Mouse (Mus musculus): Measurements from ENCODE around the gene Dnmt1. TPM values are rescaled to one million over a fixed set of nuclear protein-coding genes. Genes with fewer than 3 reads are reported as not detected.

Gene Dnmt1
- polyA plus RNA-seq, 3 experiments from 2014 or later: 41.0 to 78.9 (median 43.9) TPM

DNA sequence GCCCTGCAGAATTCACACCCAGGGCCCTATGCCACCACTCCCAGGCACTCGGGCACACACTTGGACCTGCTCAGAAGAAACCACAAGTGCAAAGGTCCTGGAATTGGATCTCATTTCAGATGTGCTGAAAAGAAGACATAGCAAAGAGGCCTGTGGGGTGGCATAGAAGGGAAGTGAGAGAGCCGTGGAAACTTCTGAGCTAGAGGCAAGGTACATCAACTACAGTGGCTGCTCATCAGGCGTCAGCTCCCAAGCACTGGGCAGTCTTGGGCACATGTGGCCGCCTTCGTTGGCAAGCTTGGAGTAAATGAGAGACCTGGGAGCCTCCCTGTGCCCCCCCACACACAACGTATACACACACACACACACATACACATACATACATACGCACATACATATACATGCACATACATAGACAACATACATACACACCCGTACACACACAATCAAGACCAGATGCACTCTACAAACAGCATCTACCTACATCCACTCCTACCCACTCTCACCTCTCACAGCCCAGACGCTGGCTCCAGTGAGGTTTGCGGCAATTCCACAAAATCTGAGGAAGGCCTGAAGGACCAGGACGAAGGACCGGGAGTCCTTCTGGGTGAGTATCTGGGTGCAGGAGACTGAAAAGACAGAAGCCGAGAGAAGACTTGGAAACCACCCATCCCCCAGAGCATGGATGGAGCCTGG, 80.4 kb downstream of the Dnmt1 start, which contains the start of gene Angptl6:
Gene Angptl6, minus strand, starts transcription at position 631 of the 696 bp plus-strand sequence.
- no peak for ATAC-seq

DNA sequence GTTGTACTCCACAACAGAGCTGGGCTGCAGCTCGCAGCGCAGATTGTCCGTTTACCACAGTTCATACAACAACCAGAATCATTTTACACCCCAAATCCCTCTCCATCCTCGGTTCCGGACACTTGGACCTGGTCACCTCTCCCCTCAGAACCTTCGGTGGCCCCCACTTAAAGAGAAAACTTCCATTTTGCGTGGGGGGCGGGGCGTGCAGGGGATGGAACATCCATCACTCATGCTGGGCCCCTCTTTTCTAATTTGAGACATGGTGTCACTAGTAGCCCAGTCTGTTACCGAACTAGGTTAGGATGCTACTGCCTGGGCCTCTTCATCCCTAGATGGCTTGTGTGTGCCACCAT, 81.0 kb downstream of the Dnmt1 start:
- peak; percentile 1 for ATAC-seq

- ATAC-seq: peak; percentile 90
Measured at GRCm38 (mm10) chr9:20878041-20878709, 81.5 kb downstream of the Dnmt1 start.

DNA sequence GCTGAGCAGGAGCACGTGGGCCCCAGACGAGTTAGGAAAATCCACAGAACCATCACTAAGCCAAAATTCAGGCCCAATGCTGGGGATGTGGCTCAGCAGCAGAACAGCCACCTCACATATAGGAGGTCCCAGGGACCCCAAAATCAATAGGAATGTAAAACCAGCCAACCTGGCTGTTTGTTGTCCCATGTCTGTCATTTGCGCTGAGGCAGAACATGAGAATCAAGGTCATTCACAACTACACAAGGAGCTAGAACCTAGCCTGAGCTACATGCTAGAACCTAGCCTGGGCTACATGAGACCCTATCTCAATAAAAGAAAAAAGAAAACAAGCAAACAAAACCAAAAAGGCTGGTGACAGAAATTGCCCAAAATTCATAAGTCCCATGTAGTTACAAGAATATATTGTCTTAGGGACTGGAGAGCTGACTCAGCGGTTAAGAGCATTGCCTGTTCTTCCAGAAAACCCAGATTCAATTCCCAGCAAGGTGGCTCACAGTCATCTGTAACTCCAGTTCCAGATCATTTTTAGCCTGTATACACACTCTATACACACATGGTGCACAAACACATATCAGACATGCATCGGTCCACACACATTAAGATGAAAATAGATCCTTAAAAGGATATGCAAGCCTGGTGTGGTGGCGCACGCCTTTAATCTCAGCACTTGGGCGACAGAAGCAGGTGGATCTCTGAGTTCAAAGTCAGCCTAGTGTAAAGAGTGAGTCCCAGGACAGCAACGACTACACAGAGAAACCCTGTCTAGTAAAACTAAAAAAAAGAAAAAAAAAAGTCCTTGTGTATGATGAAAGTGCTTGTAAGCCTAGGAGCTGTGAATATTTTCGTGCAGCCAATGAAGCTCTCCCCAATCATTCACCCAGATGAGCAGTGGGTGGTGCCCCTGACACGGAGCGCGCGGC, 82.3 kb downstream of the Dnmt1 start:
- peak; percentile 68 for ATAC-seq

GRCm38 (mm10) chr9:20876318-20877117, 83.2 kb downstream of the Dnmt1 start:
- no peak for ATAC-seq

- ATAC-seq: no peak
Measured at GRCm38 (mm10) chr9:20875021-20875790, 84.5 kb downstream of the Dnmt1 start.

- no peak for ATAC-seq
Measured at GRCm38 (mm10) chr9:20873521-20873920, 86.2 kb downstream of the Dnmt1 start.

GRCm38 (mm10) chr9:20872991-20873390, 86.7 kb downstream of the Dnmt1 start:
- no peak for ATAC-seq

DNA sequence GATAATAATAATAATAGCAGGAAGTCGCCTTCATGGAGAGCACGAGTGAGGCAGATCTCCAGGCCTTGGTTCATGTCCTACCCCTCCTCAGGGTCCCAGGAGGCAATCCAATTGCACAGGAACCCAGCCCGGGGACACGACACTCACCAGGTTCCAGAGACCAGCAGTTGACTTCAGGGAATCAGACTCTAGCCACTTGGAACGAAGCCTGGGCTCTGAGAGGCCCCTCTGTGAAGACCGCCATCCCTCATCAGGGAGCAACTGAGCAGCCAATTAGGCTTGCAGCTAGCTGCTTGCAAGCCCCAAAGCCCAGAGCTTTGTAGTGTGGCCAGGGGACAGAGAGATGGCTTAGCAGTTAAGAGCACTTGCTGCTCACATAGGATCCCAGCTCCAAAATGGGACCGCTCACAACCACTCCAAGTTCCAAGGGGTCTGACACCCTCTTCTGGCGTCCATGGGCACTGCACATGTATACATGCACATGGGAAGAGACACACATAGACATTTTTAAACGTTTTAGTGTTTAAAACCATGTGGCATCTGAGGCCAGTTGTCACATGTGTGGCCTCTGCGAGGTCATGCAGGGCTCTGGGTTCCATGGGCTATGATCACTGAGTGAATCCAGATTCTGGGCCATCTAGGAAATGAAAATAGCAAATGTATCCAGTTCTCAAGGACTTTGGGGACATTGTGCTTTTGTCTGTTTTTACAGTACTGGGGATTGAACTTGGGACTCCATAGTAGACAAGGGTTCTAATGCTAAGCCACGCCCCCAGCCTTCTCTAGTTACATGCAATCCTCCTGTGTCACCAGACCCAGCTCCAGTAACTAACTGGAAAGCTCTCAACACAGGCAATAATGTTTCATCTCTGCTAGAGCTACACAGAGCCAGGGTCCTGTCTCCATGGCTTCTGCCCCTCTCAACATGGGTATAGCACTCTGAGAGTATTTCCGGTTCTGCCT, 89.2 kb downstream of the Dnmt1 start:
- no peak for ATAC-seq

- ATAC-seq: no peak
Measured at GRCm38 (mm10) chr9:20869246-20869645, 90.4 kb downstream of the Dnmt1 start.

GRCm38 (mm10) chr9:20868448-20869001, 91.2 kb downstream of the Dnmt1 start, which contains the start of gene A230050P20Rik:
A230050P20Rik (plus strand) TSS chr9:20868642.
- peak; percentile 69 for ATAC-seq

DNA sequence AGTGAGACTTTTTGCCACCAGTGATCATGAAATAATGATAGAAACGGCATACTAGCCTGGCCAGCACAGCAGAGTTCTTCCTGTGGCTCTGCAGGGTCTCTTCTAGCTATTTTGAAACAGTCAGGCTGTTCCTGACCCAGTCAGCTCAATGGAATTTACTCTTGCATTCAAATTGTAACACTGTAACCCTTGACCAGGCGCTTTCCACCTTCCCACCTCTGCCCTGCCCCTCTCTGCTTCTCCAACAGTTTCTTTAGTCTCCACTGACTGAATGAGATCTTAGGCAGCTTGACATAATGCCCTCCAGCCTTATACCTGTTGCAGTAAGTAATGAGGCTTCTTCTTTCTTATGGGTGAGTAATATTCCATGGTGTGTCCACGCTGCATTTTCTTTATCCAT, 92.8 kb downstream of the Dnmt1 start:
- no peak for ATAC-seq

DNA sequence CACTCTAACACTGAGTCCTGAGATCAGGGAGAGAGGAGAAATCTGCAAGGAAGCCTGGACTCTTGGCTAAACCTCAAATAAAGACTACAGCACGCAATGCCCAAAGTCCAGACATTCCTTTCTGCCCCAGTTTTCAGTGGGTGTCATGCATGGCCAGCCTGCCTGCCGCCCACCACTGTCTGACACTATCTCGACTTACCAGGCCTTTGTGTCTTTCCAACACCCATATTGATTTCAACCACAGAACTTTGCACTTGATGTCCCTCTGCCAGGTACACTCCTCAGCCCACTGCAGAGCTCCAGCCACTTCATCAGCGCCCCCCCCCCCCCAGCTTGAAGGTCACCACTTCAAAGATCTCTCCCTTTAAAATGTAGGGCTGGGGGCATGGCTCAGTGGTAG, 97.5 kb downstream of the Dnmt1 start:
- no peak for ATAC-seq

DNA sequence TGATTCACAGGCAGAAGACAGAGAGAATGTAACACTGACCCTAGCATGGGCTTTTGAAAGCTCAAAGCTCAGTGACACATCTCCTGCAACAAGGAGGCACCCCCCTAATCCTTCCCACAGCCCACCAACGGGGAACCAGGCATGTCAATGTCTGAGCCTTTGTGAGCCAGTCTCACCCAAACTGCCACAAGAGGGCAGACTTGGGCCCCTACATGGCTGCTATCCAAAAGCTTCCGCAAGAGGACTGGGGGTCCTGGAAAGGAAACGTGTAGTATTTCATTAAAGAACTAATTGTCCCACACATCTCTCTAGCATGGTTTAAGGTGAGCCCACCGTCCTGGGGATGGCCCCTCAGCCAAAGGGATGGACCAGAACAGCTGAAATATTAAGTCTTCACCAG, 97.9 kb downstream of the Dnmt1 start:
- ATAC-seq: peak; percentile 41

DNA sequence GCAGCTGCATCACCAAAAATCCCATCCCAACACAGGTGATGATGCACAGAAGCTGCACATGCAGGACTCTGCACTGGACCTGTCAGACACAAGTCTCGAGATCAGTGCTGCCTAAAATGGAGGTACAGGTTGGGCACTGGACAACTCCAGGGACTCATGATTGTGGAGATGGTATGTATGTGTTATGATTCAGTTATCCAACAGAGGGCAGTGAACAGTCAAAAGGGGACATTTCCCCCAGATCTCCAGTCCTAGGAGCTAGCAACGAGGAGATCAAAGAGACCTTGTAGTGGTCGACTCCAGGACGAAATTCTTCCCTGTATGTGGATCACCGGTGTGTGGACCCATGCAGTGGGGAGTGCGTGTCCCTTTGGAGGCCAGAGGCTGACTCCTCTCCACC, 99.8 kb downstream of the Dnmt1 start:
- ATAC-seq: no peak
